Mouse (Mus musculus) heart, adult 18-20 months (tissue): ENCODE data around the gene Ofd1. TPM values are rescaled to one million over a fixed set of nuclear protein-coding genes. Genes with fewer than 3 reads are reported as not detected.
A peak's percentile ranks its signal among the peaks of the same experiment; 100 is the strongest.

ENCODE experiments used
- DNase-seq, 2 experiments: peaks; one replicate each; pipeline ENCODE4 v3.0.0; 2021 to 2022; ENCODE audit warnings: mixed read lengths in 1 of 2
- total RNA-seq, 2 experiments: library from RNA; stranded (reverse); gene quantifications; 2 replicates each; pipeline ENCODE4 v1.2.3; 2021

The Ofd1 gene
- total RNA-seq, 2 experiments from 2014 or later = 3.9 to 5.5 TPM

- DNase-seq = no peak
These were observed 80.0 kb downstream of the Ofd1 start for GRCm38 (mm10) chrX:166360455-166360854.

GRCm38 (mm10) chrX:166359927-166360440, 80.5 kb downstream of the Ofd1 start:
- DNase-seq = no peak

GRCm38 (mm10) chrX:166358955-166359354, 81.5 kb downstream of the Ofd1 start:
- DNase-seq = no peak

- DNase-seq = no peak
These were observed 84.2 kb downstream of the Ofd1 start for GRCm38 (mm10) chrX:166356276-166356675.

- peak; percentile 16 to 20 for DNase-seq
These were observed 85.6 kb downstream of the Ofd1 start for GRCm38 (mm10) chrX:166354913-166355312.

- no peak for DNase-seq
These were observed 87.1 kb downstream of the Ofd1 start for GRCm38 (mm10) chrX:166353412-166353811.

GRCm38 (mm10) chrX:166351790-166352189, 88.7 kb downstream of the Ofd1 start:
- peak; percentile 43 to 73 for DNase-seq

- no peak for DNase-seq
These were observed 91.9 kb downstream of the Ofd1 start for GRCm38 (mm10) chrX:166348634-166349033.

- DNase-seq = no peak
These were observed 92.4 kb downstream of the Ofd1 start for GRCm38 (mm10) chrX:166348086-166348485.

- DNase-seq = no peak
These were observed 96.1 kb downstream of the Ofd1 start for GRCm38 (mm10) chrX:166344228-166345015.

- no peak for DNase-seq
These were observed 98.7 kb downstream of the Ofd1 start for GRCm38 (mm10) chrX:166341795-166342194.

Other genes with a start within 250 kb of the Ofd1 start
- gene Gpm6b, start 201.8 kb downstream of the Ofd1 start, total RNA-seq = 10 to 100 TPM; 11.4 to 11.9 TPM
- 10 to 100 TPM; 14.4 to 15.6 TPM for gene Trappc2, start 130 bp downstream of the Ofd1 start, total RNA-seq
- gene Rab9, start 39.2 kb upstream of the Ofd1 start, total RNA-seq = 10 to 100 TPM; 21.5 to 27.9 TPM
- gene Tceanc, start 77.9 kb upstream of the Ofd1 start, total RNA-seq = 1 to 10 TPM; 1.2 to 3.0 TPM
- under 1 TPM; 0.12 to 0.21 TPM for gene Egfl6, start 145.0 kb upstream of the Ofd1 start, total RNA-seq